Mouse (Mus musculus) liver, embryonic 12.5 days (tissue): ENCODE measurements around the gene Cap2. TPM values are rescaled to one million over a fixed set of nuclear protein-coding genes. Genes with fewer than 3 reads are reported as not detected.

ENCODE experiments used
- ATAC-seq: fragments of 200-750 bp; cut with Nextera tagmentation; 2 replicates; pipeline ENCODE4 v1.8.0; 2017; ENCODE audit warnings: moderate number of reproducible peaks, mild to moderate bottlenecking, moderate library complexity
- H3K27ac ChIP-seq: fragments of 300-500 bp; sonication (generic); 2 replicates; pipeline ENCODE4 v1.5.1; 2016; ENCODE audit warnings: mild to moderate bottlenecking
- H3K27me3 ChIP-seq: fragments of 300-500 bp; sonication (generic); replicated peaks from 2 replicates; pipeline ENCODE4 v1.6.1; 2016; ENCODE audit warnings: mild to moderate bottlenecking, moderate library complexity
- H3K36me3 ChIP-seq: fragments of 300-500 bp; sonication (generic); 2 replicates; pipeline ENCODE4 v1.6.1; 2016; ENCODE audit warnings: mild to moderate bottlenecking, moderate library complexity
- H3K4me1 ChIP-seq: fragments of 300-500 bp; sonication (generic); 2 replicates; pipeline ENCODE4 v1.6.1; 2016
- H3K4me2 ChIP-seq: fragments of 300-500 bp; sonication (generic); 2 replicates; pipeline ENCODE4 v1.6.1; 2016; ENCODE audit warnings: mild to moderate bottlenecking, moderate library complexity
- H3K4me3 ChIP-seq: fragments of 300-500 bp; sonication (generic); 2 replicates; pipeline ENCODE4 v1.5.1; 2016; ENCODE audit warnings: mild to moderate bottlenecking, moderate library complexity
- H3K9ac ChIP-seq: fragments of 300-500 bp; sonication (generic); 2 replicates; pipeline ENCODE4 v1.6.1; 2016; ENCODE audit warnings: mild to moderate bottlenecking, moderate library complexity
- H3K9me3 ChIP-seq: fragments of 300-500 bp; sonication (generic); replicated peaks from 2 replicates; pipeline ENCODE4 v1.6.1; 2016; ENCODE audit warnings: mild to moderate bottlenecking, moderate library complexity
- WGBS: fragments of 180-500 bp; shearing (Covaris S2); methylation state at CpG from one replicate; pipeline ENCODE4 v1.1.7; 2016; ENCODE audit not compliant: insufficient replicate concordance; 5-methylcytosine and 5-hydroxymethylcytosine counted together
- polyA plus RNA-seq: library from polyadenylated mRNA; unstranded; fragments of >200 nt; fragmentation: Nextera tagmentation; extraction: Ambion mirVana; gene quantifications from 2 replicates; pipeline ENCODE4 v1.2.1, GENCODE M21; 2016

Cap2 gene
- polyA plus RNA-seq, 1 experiment from 2014 or later: 2.4 TPM

DNA sequence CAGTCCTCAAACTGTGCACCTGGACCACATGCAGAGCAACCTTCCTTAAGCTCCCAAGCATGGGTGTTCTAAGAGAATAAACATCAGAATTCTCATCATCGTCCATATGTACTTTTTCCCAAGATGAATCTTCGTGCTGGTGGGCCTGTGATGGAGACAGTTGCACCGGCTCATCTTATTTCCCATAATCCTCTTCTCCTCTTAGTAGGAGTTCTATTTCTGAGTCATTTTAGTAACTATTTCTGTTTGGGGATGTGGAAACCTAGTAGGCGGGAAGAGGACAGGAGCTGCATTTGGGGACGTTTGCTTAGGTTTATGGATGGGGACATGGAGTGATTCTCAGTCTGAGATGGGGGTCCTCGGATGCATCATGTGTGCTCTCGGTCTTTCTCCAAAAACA lies 8.8 kb downstream of the Cap2 start:
- no peak overlapping the region for H3K27ac ChIP-seq
- H3K4me1 ChIP-seq: peaks cover 3% of the 10 kb centered on the region; the same call in 1 of the 2 replicates
- H3K4me2 ChIP-seq: no peak overlapping the region
- H3K9me3 ChIP-seq: no peaks in the 10 kb centered on the region
- H3K9ac ChIP-seq: no peak overlapping the region
- no peaks in the 10 kb centered on the region for H3K36me3 ChIP-seq
- no peak for ATAC-seq
- H3K27me3 ChIP-seq: no peaks in the 10 kb centered on the region
- H3K4me3 ChIP-seq: no peak overlapping the region
- 77% methylated on average over 7 of the region's 7 CpGs for WGBS

- no peak overlapping the region for H3K4me3 ChIP-seq
- H3K9me3 ChIP-seq: no peaks in the 10 kb centered on the region
- H3K27ac ChIP-seq: no peak overlapping the region
- no peak overlapping the region for H3K9ac ChIP-seq
- H3K4me2 ChIP-seq: no peak overlapping the region
- no peaks in the 10 kb centered on the region for H3K27me3 ChIP-seq
- 54% methylated on average over 10 of the region's 10 CpGs for WGBS
- H3K4me1 ChIP-seq: peaks cover 9% of the 10 kb centered on the region
- ATAC-seq: no peak
- H3K36me3 ChIP-seq: no peaks in the 10 kb centered on the region
These were observed 12.8 kb downstream of the Cap2 start for GRCm38 (mm10) chr13:46514484-46514883.

DNA sequence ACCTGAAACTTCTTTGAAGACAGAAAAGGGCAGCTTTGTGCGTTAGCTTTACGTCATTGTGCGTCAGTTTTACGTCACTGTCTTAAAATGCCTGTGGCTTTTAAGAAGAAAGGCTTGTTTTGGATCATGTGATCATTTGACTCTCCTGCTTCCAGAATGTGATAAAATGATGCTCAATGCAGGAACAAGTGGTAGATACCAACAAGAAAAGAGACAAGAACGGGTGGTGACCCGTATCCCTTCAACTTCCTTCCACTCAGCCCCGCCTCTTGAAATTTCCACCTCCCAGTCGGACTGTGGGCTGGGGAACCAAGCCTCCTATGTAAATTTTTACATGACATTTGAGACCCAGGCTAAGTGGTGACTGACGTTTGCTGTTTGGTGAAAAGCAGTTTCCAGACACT lies 13.5 kb downstream of the Cap2 start:
- Histone ChIP-seq H3K9ac (no peak overlapping the region), H3K9me3 (no peaks in the 10 kb centered on the region), H3K27ac (no peak overlapping the region), H3K4me2 (no peak overlapping the region), H3K36me3 (no peaks in the 10 kb centered on the region), H3K4me1 (peaks cover 9% of the 10 kb centered on the region), H3K27me3 (no peaks in the 10 kb centered on the region), H3K4me3 (no peak overlapping the region)
- 70% methylated on average over 9 of the region's 9 CpGs for WGBS
- ATAC-seq: no peak

GRCm38 (mm10) chr13:46515524-46515923 lies 13.9 kb downstream of the Cap2 start:
- no peak overlapping the region for H3K27ac ChIP-seq
- peaks cover 9% of the 10 kb centered on the region for H3K4me1 ChIP-seq
- no peak overlapping the region for H3K9ac ChIP-seq
- H3K4me2 ChIP-seq: no peak overlapping the region
- H3K27me3 ChIP-seq: no peaks in the 10 kb centered on the region
- no peak overlapping the region for H3K4me3 ChIP-seq
- H3K36me3 ChIP-seq: no peaks in the 10 kb centered on the region
- 84% methylated on average over 10 of the region's 10 CpGs for WGBS
- no peaks in the 10 kb centered on the region for H3K9me3 ChIP-seq
- ATAC-seq: no peak

GRCm38 (mm10) chr13:46516183-46516582 lies 14.5 kb downstream of the Cap2 start:
- Histone ChIP-seq H3K4me3 (no peak overlapping the region), H3K4me2 (no peak overlapping the region), H3K4me1 (peaks cover 9% of the 10 kb centered on the region), H3K36me3 (no peaks in the 10 kb centered on the region), H3K27ac (no peak overlapping the region), H3K27me3 (no peaks in the 10 kb centered on the region), H3K9me3 (no peaks in the 10 kb centered on the region), H3K9ac (no peak overlapping the region)
- 46% methylated on average over 7 of the region's 7 CpGs for WGBS
- no peak for ATAC-seq

- no peak overlapping the region for H3K4me3 ChIP-seq
- no peaks in the 10 kb centered on the region for H3K36me3 ChIP-seq
- H3K27me3 ChIP-seq: no peaks in the 10 kb centered on the region
- H3K4me2 ChIP-seq: no peak overlapping the region
- no peak for ATAC-seq
- peaks cover 9% of the 10 kb centered on the region for H3K4me1 ChIP-seq
- H3K27ac ChIP-seq: no peak overlapping the region
- no peak overlapping the region for H3K9ac ChIP-seq
- no peaks in the 10 kb centered on the region for H3K9me3 ChIP-seq
- WGBS: 64% methylated on average over 4 of the region's 4 CpGs
These were observed 15.6 kb downstream of the Cap2 start for GRCm38 (mm10) chr13:46517211-46517685.

GRCm38 (mm10) chr13:46521482-46521881 lies 19.8 kb downstream of the Cap2 start:
- Histone ChIP-seq H3K36me3 (no peaks in the 10 kb centered on the region), H3K9me3 (no peaks in the 10 kb centered on the region), H3K4me2 (no peak overlapping the region), H3K9ac (no peak overlapping the region), H3K27ac (no peak overlapping the region), H3K27me3 (no peaks in the 10 kb centered on the region), H3K4me3 (no peak overlapping the region), H3K4me1 (peaks cover under 1% of the 10 kb centered on the region; the same call in 1 of the 2 replicates)
- ATAC-seq: no peak
- 14% methylated on average over 1 of the region's 1 CpGs for WGBS

GRCm38 (mm10) chr13:46522798-46523197 lies 21.1 kb downstream of the Cap2 start:
- no peaks in the 10 kb centered on the region for H3K36me3 ChIP-seq
- H3K27me3 ChIP-seq: no peaks in the 10 kb centered on the region
- H3K4me1 ChIP-seq: no peaks in the 10 kb centered on the region
- no peaks in the 10 kb centered on the region for H3K9me3 ChIP-seq
- H3K4me2 ChIP-seq: no peak overlapping the region
- no peak overlapping the region for H3K4me3 ChIP-seq
- no peak for ATAC-seq
- WGBS: 55% methylated on average over 4 of the region's 4 CpGs
- H3K9ac ChIP-seq: no peak overlapping the region
- no peak overlapping the region for H3K27ac ChIP-seq

DNA sequence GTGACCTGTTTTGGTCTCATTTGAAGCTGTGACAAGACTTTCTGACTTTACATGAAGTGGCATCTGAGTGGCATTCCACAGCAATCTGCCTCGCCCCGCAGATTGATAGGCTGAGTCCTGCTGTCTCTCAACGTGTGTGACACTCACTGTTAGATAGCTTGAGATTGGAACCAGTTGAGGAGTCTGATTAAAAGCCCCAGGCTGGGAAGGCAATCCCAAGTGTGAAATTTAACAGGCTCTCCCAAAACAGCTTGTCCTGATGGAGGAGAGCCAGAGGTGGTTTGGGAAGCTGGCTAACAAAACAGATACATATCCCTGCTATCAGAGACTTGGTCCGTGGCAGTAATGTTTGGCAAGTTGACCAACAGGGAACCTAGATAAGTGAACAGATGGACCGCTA lies 21.6 kb downstream of the Cap2 start:
- WGBS: 32% methylated on average over 5 of the region's 5 CpGs
- H3K36me3 ChIP-seq: no peaks in the 10 kb centered on the region
- H3K27ac ChIP-seq: no peak overlapping the region
- H3K9me3 ChIP-seq: no peaks in the 10 kb centered on the region
- H3K4me2 ChIP-seq: no peak overlapping the region
- H3K27me3 ChIP-seq: no peaks in the 10 kb centered on the region
- H3K4me1 ChIP-seq: no peaks in the 10 kb centered on the region
- H3K9ac ChIP-seq: no peak overlapping the region
- no peak for ATAC-seq
- no peak overlapping the region for H3K4me3 ChIP-seq

GRCm38 (mm10) chr13:46523712-46524111 lies 22.1 kb downstream of the Cap2 start:
- no peak overlapping the region for H3K4me2 ChIP-seq
- no peak for ATAC-seq
- no peaks in the 10 kb centered on the region for H3K27me3 ChIP-seq
- H3K4me1 ChIP-seq: no peaks in the 10 kb centered on the region
- no peak overlapping the region for H3K27ac ChIP-seq
- no peaks in the 10 kb centered on the region for H3K9me3 ChIP-seq
- H3K36me3 ChIP-seq: no peaks in the 10 kb centered on the region
- H3K9ac ChIP-seq: no peak overlapping the region
- WGBS: 72% methylated on average over 12 of the region's 12 CpGs
- H3K4me3 ChIP-seq: no peak overlapping the region

- Histone ChIP-seq H3K4me3 (no peak overlapping the region), H3K27ac (no peak overlapping the region), H3K27me3 (no peaks in the 10 kb centered on the region), H3K9me3 (no peaks in the 10 kb centered on the region), H3K36me3 (no peaks in the 10 kb centered on the region), H3K4me1 (no peaks in the 10 kb centered on the region), H3K9ac (no peak overlapping the region), H3K4me2 (no peak overlapping the region)
- WGBS: 76% methylated on average over 18 of the region's 18 CpGs
- ATAC-seq: no peak
These were observed 23.9 kb downstream of the Cap2 start for GRCm38 (mm10) chr13:46525295-46526255.

DNA sequence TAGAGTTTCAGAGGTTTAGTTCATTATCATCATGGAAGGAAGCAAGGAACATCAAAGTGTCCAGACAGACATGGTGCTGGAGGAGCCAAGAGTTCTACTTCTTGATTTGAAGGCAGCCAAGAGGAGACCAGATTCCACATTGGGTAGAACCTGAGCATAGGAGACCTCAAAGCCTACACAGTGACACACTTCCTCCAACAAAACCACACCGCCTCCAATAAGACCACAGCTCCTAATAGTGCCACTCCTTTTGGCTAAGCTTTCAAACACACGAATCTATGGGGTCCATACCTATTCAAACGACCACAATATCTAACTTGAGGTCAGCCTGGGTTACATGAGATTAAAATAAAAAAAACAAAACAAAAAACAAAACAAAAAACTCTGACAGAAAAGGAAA lies 25.0 kb downstream of the Cap2 start:
- no peaks in the 10 kb centered on the region for H3K27me3 ChIP-seq
- 33% methylated on average over 3 of the region's 3 CpGs for WGBS
- H3K9ac ChIP-seq: no peak overlapping the region
- H3K27ac ChIP-seq: no peak overlapping the region
- no peaks in the 10 kb centered on the region for H3K4me1 ChIP-seq
- H3K4me2 ChIP-seq: no peak overlapping the region
- H3K4me3 ChIP-seq: no peak overlapping the region
- ATAC-seq: no peak
- H3K36me3 ChIP-seq: no peaks in the 10 kb centered on the region
- H3K9me3 ChIP-seq: no peaks in the 10 kb centered on the region
